11 mouse cellular contexts compared by ENCODE assay signal in genomic region chr11:119937216-119937615, GRCm38 (mm10). TPM values are rescaled to one million over a fixed set of nuclear protein-coding genes. Genes with fewer than 3 reads are reported as not detected.
A peak's percentile ranks its signal among the peaks of the same experiment; 100 is the strongest.
DNase-seq lines count a peak whose midpoint lies in the region; ATAC-seq lines count a peak whose summit lies in the region.
"Had no signal": no experiment of that assay in that cellular context is flagged by ENCODE, and none has a peak within 500 bp of the region (broad histone marks: within the 10 kb centered on the region; RNA-seq: fewer than 3 reads in every experiment).

No protein-coding gene starts in this region.

- H3K4me3 ChIP-seq in hindbrain, embryonic 10.5 days, result no peak overlapping the region
- H3K4me3 ChIP-seq in hindbrain, embryonic 16.5 days (ENCODE audit: low read length), result no peak overlapping the region
- no peak overlapping the region for H3K4me3 ChIP-seq in forebrain, embryonic 16.5 days (replicated peaks; ENCODE audit: low read length)

- no peak overlapping the region for H3K4me2 ChIP-seq in hindbrain, embryonic 16.5 days (ENCODE audit: low read length)
- H3K4me2 ChIP-seq in forebrain, embryonic 16.5 days (ENCODE audit: low read length), result peak overlapping the region; percentile 21

- no peaks in the 10 kb centered on the region for H3K9me3 ChIP-seq in hindbrain, embryonic 10.5 days
- H3K9me3 ChIP-seq in hindbrain, embryonic 16.5 days (ENCODE audit: control insufficient read depth, low read length), result no peaks in the 10 kb centered on the region
- H3K9me3 ChIP-seq in forebrain, embryonic 16.5 days (ENCODE audit: control insufficient read depth, low read length), result no peaks in the 10 kb centered on the region

- 59% methylated on average over 12 of the region's 12 CpGs for WGBS in hindbrain, embryonic 10.5 days
- 49% methylated on average over 12 of the region's 12 CpGs for WGBS in hindbrain, embryonic 16.5 days
- 47% methylated on average over 12 of the region's 12 CpGs for WGBS in forebrain, embryonic 16.5 days

- intact Hi-C loops in left cerebral cortex, postnatal 14 days (cut with DNase I), result loop anchor here (10.0 kb wide), 1 partner anchor 158 kb away; the partner anchor contains the start of genes Ndufaf8 and Tepsin

- H3K4me1 ChIP-seq in hindbrain, embryonic 10.5 days (replicated peaks), result peaks cover 89% of the 10 kb centered on the region
- H3K4me1 ChIP-seq in hindbrain, embryonic 16.5 days (ENCODE audit: control insufficient read depth, insufficient read depth, low read depth, low read length), result peaks cover 31% of the 10 kb centered on the region
- peaks cover 74% of the 10 kb centered on the region for H3K4me1 ChIP-seq in forebrain, embryonic 16.5 days (replicated peaks; ENCODE audit: control insufficient read depth, insufficient read depth, low read length)

- peak overlapping the region; percentile 59; the same call in 1 of the 2 replicates for H3K27ac ChIP-seq in hindbrain, embryonic 10.5 days
- no peak overlapping the region for H3K27ac ChIP-seq in hindbrain, embryonic 16.5 days (ENCODE audit: low read depth, low read length)
- H3K27ac ChIP-seq in forebrain, embryonic 16.5 days (ENCODE audit: low read length), result peak overlapping the region; percentile 85
- H3K27ac ChIP-seq: macrophage had no signal

- DNase-seq in hindbrain, embryonic 10.5 days (ENCODE audit: low spot score), result no peak
- DNase-seq in ES-CJ7 (ENCODE audit: low read depth, low spot score), result peak; percentile 67
- DNase-seq in left cerebral cortex, postnatal 14 days (ENCODE audit: low spot score in 2 of 2), result peak; percentile 84 to 87
- no peak for DNase-seq in thymus, postnatal 36 days
- DNase-seq in retina, embryonic 14.5 days (ENCODE audit: low spot score), result no peak
- DNase-seq in c-Kit-positive CD71-positive TER-119-positive erythroid progenitor cells, embryonic 14.5 days (ENCODE audit: low spot score), result no peak
- DNase-seq: cerebellum, adult 11 months; heart, postnatal 14 days had no signal

- no peak for ATAC-seq in hindbrain, embryonic 16.5 days
- ATAC-seq in forebrain, embryonic 16.5 days, result peak; percentile 60

- no peak overlapping the region for H3K9ac ChIP-seq in hindbrain, embryonic 16.5 days (ENCODE audit: low read depth, low read length)
- H3K9ac ChIP-seq in forebrain, embryonic 16.5 days (replicated peaks; ENCODE audit: low read depth, low read length), result no peak overlapping the region

- H3K36me3 ChIP-seq in hindbrain, embryonic 10.5 days, result no peaks in the 10 kb centered on the region
- no peaks in the 10 kb centered on the region for H3K36me3 ChIP-seq in hindbrain, embryonic 16.5 days (ENCODE audit: control insufficient read depth, insufficient read depth, low read length)
- no peaks in the 10 kb centered on the region for H3K36me3 ChIP-seq in forebrain, embryonic 16.5 days (ENCODE audit: control insufficient read depth, insufficient read depth)

- peaks cover 43% of the 10 kb centered on the region for H3K27me3 ChIP-seq in hindbrain, embryonic 10.5 days (ENCODE audit: insufficient read depth, poor library complexity, severe bottlenecking)
- H3K27me3 ChIP-seq in hindbrain, embryonic 16.5 days (replicated peaks; ENCODE audit: control insufficient read depth, insufficient read depth, low read length), result no peaks in the 10 kb centered on the region
- no peaks in the 10 kb centered on the region for H3K27me3 ChIP-seq in forebrain, embryonic 16.5 days (replicated peaks; ENCODE audit: control insufficient read depth, insufficient read depth, low read length)

RNA-seq across cellular contexts. Expression of gene Baiap2, which starts 5.3 kb away (rescaled TPM):
- polyA plus RNA-seq in hindbrain, embryonic 10.5 days (2016; fragmentation: Nextera tagmentation; extraction: Ambion mirVana), result 9.8 and 11.0 TPM in 2 replicates
- polyA plus RNA-seq in hindbrain, embryonic 16.5 days (2015; fragmentation: Nextera tagmentation; extraction: Ambion mirVana), result 22.8 and 23.9 TPM in 2 replicates
- polyA plus RNA-seq in forebrain, embryonic 16.5 days (2015; fragmentation: Nextera tagmentation; extraction: Ambion mirVana), result 36.5 and 38.7 TPM in 2 replicates
- total RNA-seq in left cerebral cortex, postnatal 14 days (2021), result 100 to 1,000 TPM; 197 to 200 TPM

RNA-seq across cellular contexts. Expression of gene Chmp6, which starts 24.0 kb away (rescaled TPM):
- 112 and 114 TPM in 2 replicates for polyA plus RNA-seq in hindbrain, embryonic 10.5 days (2016; fragmentation: Nextera tagmentation; extraction: Ambion mirVana)
- polyA plus RNA-seq in hindbrain, embryonic 16.5 days (2015; fragmentation: Nextera tagmentation; extraction: Ambion mirVana), result 112 and 114 TPM in 2 replicates
- polyA plus RNA-seq in forebrain, embryonic 16.5 days (2015; fragmentation: Nextera tagmentation; extraction: Ambion mirVana), result 83.4 and 96.5 TPM in 2 replicates
- total RNA-seq in left cerebral cortex, postnatal 14 days (2021), result 10 to 100 TPM; 37.0 to 47.7 TPM

Comparison
In these comparisons a context has a peak if more than half of its experiments do, and no peak if none do; other contexts are left out.
1. DNase-seq: peak in ES-CJ7 (single experiment) and left cerebral cortex, postnatal 14 days (2 of 2); none in hindbrain, embryonic 10.5 days (single experiment), thymus, postnatal 36 days (0 of 2), retina, embryonic 14.5 days (single experiment) and c-Kit-positive CD71-positive TER-119-positive erythroid progenitor cells, embryonic 14.5 days (single experiment).